Mouse (Mus musculus) spleen, adult 12 weeks (tissue): ENCODE data around the gene Cd6.

ENCODE experiments used
- DNase-seq: peaks from one replicate; pipeline ENCODE4 v3.0.0; 2022; ENCODE audit warnings: low spot score

Gene Cd6

DNA sequence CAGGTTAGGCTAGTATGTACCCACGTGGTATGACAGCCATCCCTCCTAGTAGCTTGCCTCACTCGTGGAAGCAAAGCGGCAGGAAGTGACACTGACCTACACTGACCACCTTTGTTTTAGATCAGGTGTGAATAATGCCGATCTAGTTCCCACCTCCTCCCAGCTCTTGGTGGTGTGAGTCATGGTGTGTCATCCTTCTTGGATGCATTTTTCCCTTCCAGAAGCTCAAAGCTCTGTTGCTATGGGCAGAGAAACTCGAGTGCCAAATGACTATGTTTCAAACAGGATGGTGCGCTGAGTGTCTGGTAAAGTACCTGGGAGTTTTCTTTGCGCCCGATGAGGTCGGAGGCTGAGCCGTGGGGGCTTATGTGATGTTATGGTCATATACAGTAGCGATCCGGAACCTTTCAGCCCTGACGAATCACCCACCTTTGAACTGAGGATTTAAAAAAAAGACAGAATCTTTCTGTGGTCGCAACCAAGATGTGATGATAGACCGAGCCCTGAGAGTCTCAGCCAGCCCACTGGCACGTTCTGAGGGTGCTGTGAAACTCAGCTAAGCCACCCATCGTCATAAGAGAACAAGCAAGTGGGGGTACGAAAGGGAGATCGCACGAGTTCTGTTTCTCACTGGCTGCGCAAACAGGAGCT, 66.4 kb downstream of the Cd6 start:
- no peak for DNase-seq

DNA sequence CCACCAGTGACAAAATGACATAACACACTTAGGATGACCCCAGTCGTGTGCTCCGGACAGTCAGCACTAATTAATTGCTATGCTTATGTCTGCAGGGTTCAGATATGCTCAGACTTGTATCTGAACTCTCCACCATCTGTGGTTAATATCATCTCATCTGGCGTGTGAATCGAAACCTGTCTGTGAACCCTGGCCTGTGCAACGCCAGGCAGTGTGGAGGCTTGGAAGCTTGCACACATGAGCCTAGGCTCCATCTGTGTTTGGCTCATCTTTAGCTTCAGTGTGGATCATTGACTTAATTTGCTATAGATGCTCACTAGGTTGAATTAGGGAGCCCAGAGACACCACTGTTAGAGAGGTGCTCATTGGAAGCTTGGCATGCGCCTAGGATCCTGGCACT, 67.4 kb downstream of the Cd6 start:
- DNase-seq = no peak

DNA sequence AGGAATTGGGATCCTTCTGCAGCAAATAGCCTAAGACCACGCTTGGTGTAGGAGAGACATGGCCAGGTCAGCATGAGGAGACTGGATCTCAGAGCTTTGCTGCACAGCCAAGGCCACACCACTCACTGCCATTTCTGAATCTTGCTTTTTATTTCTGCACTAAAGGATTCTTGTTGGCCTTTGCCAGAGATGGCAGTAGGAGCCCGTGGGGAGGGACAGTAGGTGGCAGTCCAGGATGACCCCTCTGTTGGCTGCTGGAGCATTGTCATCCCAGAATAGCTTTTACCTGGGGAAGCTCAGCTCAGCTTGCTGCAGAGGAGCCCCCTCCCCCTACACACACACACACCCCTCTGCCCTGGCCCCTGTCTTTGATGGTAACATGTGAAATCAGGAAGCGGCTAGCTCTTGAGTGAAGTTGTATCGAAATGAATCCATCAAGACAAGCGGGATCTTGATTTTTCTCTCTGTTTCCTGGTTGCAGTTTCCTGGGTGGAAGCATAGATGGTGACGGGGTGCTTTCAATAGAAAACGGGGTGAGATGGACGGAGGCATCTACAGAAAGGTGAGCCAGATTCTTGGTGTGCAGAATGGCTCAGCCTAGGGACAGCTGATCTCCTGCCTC, 68.0 kb downstream of the Cd6 start:
- no peak for DNase-seq

DNA sequence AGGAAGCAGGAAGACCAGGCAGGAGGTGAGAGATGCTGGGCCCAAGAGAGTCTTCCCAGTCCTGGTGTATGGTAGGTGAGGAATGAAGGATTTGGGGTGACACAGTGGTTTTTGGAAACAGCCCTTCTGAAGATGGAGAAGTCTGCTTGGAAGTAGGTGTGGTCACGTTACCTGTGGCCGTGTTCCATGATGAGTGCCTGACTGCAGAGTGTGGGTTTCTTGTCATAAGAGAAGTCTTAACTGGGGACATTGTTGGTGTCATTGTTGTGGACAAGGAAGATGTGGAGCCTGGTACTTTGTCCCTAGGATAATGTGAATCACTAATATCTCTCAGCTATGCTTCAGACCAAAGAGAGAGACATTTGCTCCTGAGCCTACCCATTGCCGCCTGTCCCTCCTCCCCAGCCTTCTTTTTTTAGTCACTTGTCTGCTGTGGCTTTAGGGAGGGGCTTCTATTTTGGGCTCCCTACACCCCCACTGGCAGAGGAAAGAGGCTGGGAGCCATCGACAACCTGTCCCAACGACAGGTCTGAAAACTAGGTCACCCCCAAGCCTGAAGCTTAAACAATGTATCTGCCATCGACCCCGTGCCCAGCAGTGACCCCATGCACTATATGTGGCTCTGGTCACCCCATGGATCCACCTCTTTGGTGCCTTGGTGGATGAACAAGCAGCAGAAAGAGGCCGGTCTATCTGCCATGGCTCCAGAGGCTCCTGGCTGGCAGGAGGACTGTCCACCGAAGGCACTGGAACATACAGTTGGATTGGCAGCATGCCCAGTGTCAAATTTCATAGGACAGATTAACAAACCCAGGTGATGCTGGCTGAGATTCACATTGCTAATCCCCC, 69.7 kb downstream of the Cd6 start:
- DNase-seq = no peak

DNA sequence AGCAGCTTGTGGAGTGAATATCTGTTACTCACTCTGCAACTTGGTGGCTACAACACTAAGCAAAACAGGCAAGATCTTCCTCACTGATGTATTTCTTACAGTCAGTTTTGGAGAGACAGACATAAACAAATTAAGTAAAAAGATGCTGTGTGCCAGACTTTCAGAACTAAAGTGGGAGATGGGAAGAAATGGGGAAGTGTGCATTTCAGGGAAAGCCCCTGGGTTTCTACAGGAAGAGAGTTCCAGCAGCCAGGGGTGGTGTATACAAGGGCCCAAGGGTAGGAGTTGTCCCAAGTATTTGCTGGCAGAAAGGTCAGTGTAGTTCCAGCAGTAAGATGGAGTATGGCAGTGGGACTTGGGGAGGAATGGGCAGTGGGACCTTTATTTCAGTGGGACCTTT, 70.3 kb downstream of the Cd6 start:
- DNase-seq = no peak

DNA sequence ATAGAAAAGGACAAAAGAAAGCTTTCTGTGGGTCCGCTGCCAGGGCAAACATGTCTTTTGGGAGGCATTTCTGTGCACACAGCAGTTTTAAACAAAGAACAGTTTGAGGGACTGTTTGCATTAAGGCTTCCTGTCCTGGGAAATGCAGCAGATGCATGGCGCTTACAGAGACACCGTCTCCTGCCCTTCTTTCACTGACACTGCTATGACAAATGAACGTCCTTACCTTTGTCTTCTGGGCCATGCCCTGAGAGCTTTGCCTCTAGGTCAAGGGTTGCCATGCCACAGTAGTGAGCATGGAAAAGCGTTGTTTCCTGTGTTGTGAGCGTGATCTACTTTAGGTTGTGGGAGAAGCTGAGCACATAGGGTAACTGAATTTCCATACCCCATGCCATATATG, 71.2 kb downstream of the Cd6 start:
- DNase-seq = no peak

DNA sequence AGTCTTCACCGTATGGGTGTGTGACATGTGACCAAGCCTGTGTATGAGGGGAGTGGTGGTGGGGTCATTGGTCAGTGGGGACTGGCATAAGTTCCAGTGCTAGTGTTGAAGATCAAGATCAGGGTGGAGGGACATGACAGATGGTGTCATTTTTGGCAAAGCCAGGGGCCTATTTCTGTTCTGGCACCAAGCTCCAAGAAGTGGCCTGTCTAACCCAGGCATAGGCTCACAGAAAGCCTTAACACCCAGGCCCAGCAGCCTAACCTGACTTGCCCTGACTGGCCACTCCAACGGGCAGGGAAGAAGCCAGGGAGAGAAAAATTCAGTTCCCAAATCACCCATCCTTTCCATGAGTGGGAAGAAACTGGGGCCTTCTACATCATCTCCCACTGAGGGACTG, 72.3 kb downstream of the Cd6 start:
- DNase-seq = no peak

DNA sequence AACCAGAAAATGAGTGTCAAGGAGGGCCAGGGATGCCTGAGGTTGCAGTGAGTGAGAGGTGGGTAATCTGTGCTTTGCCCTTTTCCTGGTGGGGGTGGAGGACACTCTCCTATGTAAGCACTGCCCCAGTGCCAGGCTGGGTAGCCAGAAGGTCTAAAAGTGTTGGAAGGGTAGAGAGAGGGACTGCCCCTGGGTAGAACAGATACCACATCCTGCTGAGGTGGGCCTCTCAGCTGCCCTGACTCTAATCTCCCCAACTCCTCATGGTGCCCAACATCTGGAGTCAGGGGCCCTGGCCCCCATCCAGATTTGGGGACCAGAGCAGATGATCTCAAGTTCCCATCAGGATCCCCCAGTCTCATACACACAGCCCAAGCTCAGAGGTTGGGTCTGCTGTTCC, 72.7 kb downstream of the Cd6 start:
- DNase-seq = no peak

DNA sequence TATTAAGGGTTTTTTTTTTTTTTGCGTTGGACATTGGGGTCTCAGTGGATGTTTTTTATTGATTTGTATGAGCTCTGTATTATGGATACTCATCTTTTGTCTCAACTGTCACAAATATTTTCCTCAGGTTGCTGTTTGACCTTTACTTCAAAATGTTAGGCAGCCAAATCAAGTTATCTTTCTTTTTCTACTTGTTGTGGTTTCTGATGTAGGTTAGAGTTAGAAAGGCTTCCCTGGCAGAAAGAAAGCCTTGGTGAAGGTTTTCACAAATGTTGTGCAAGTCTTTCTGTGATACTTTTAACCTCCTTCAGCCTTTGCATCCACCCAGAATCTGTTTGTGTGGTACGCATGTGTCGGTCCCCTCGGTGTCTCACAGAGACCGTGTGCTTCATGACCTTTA, 77.2 kb downstream of the Cd6 start:
- DNase-seq = no peak

DNA sequence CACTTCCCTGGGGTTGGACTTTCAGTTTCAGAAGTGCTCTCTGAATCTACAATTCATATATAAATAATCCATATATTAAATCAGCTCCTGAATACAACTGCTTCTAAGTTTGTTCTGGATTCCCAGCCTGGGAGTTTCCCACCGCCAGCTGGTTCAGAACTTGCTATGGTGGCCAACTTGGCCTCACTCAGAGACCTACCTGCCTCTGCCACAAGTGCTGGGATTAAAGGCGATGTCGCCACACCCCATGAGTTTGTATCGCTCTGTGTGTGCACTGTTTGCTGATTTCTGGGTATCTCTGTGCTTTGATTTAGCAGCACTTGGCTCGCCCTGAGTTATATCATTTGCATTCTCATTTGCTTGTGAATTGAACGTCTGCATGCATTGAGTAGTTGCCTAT, 77.8 kb downstream of the Cd6 start:
- DNase-seq = no peak

DNA sequence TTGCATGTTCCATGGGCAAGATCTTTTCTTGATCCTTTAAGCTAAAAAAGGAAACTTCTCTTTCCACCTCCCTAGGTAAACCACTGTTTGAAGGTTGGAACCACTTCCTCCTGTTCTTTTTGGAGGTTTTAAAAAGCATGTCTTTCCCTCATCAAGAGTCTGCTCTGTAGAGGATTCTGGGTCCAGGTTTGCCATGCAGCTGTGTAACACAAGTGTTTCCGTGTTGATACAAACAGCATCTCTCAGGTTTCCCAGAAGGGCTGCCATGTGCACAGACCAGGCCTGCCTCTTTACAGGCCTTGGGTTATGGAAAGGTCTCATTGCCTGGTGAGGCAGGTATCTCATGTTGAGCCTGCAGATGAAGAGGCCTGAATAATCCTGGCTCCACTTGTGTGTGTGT, 78.3 kb downstream of the Cd6 start:
- no peak for DNase-seq

DNA sequence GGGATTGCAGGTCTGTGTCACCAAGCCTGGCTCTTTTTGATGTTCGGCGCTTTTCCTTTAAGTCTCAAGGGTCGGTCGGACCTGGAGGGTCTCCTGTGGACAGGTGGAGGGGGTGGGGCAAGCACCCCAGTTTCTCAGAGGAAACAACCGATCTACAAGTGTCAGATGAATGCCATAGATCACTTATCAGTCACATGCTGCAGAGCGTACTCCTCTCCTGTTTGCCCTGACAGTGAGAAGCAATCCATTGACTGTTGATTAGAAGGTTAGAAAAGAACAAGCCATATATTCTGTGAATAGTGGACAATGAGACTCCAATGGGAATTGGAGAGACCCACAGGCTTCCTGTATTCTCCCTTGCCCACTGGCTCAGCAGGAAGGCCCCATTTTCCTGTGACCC, 79.7 kb downstream of the Cd6 start:
- DNase-seq = no peak

DNA sequence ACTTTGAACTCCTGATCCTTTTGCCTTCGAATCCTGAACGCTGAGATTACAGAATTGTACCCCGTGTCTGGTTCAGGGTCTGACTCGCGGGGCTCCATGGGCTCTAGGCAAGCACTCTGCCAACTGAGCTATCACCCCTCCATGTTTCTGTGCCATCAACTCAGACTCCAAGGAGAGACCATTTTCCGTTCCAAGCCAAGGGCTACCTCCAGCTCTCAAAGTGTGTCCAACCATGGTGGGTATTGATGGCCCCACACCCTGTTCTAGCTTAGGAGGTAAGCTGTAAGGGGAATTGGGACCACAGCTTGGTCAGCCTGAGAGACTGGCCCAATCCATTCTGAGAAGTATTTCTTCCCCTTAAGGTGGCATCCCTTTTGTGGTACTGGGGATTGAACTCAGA, 80.6 kb downstream of the Cd6 start:
- DNase-seq = no peak

DNA sequence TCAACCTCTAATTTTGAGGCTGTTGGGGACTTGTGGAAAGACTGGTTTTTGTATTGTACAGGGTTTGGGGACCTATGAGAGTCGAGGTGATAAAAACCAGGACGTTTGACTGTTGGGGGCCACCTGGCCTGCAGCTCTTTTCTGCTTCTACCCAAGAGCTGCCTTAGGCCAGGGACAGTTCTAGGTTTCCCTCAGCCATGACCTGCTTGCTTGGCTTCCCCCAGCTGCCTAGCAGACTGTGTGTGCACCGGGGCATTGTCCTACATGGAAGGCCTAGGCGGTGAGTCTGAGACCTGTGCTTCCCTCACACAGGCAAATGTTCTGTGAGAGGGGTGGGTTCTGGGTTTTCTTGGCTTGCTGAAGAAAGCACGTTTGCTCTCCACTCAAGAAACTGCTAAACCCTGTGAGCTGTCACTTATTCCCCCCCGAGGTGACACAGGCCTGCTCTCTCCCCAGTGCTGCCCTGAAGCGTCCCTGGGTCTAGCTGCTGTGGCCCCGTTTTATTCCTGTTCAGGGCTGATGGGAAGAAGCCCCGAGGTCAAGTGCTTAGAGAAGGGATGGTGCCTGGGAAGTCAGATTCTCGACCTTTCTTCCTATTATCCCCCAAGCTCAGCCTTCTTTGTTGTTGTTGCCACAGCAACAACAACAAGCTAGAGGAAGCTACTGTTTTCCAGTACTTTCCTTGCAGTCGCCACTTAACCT, 81.3 kb downstream of the Cd6 start:
- DNase-seq = no peak

DNA sequence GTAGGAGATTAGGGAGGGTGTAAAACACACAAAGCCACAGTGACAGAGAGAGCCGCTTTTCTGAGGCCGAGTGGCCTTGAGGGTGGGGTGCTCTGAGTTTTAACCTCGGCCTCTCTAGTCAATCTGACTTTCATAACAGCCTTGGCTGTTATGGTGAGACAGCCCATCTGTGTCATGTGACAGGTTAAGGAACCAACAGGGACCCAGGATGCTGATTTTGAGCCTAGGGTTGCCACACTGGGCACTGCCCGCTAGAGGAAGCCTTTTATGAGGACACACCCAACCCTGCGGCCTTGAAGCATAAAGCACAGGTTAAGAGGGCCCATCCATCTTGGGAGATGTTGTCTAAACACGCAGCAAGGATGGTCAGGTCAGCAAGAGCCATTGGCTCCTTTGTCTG, 82.1 kb downstream of the Cd6 start:
- no peak for DNase-seq

DNA sequence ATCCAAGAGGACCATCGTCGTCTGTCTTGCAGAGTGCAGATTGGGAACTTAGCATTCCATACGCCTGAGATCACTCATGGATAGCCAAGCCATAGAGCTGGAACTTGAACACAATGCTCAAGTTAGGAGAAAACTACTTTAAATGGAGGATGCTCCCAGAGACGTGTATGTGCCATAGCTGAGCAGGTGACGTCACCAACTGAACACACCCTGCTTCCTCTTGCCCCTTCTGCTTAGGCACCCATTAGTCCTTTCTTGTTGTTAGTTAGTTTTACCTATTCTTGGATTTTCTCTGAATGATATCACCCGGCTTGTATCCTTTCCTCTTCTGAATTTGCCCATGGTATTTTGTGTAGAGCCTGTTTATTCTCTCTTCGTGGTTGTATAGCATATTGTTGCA, 82.7 kb downstream of the Cd6 start:
- DNase-seq = no peak

DNA sequence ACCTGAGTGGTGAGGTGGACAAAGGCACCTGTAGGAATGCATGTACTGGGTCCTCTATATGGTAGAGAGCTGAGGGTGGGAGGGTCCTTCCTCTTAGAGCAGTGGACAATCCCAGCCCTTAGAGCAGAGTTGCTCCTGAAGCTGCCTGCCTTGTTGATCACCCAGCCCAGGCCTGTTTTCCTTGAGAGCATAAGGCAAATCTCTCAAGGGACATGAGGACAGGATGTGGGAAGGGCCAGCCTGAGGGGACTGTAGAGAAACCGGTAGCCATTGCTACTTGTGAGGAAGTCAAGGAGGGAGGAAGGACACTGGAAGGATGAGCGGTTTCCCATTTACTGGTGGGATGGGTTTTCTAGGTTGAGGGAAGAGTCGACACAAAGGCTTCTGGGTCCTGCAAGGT, 87.3 kb downstream of the Cd6 start:
- DNase-seq = no peak

DNA sequence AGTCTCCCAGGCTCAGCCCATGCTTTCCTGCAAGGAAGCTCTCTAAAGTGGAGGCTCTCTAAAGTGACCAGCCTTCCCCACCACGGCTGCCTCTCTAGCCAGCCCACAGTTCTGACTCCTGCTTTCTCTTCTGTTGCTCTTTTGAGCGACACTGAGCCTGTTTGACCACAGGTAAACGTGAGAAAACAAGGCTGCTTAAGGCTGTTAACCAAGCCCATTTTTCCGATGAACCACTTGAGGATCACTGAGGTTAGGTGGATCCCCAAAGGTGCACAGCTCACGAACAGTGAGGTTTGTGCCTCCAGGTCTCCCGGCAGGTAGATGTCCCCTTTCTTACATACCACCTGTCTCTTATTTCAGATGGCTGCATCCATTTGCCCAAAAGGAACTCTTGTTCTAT, 87.7 kb downstream of the Cd6 start:
- no peak for DNase-seq

DNA sequence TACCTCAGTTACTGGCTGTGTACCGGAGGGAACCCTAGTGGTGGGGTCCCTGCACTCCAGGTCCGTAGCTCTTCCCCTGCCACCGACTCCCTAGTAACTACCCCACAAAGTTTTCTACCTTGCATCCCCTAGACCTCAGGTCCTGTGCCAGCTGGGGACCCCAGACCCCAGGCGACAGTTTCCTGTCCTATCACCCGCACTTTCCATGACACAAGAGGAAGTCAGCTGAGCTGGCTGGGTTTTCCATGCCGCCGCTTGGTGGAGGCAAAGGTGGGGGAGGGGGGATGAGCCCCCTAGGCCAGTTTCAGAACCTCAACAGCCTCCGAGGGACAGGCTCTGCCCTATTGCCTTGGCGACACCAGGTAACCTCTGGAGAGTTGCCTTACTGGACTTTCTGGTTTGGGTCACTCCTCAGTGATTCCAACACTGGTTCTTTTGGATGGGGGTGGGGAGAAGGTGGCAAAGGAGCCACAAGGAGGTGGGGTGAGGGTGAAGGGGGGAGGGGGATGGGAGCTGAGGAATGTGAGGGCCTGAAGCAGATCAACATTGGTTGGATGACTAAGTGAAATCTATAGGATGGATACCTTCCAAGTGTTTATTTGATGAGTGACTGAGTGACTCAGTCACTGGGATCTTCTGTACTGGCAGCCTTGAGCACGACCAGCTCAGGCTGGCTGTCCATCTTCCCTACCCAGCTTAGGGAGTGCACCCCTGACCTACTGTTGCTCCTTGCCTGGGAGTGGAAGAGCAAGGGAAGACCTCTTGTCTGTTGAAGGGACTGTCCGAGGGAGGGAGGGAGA, 89.0 kb downstream of the Cd6 start:
- peak; percentile 51 for DNase-seq

DNA sequence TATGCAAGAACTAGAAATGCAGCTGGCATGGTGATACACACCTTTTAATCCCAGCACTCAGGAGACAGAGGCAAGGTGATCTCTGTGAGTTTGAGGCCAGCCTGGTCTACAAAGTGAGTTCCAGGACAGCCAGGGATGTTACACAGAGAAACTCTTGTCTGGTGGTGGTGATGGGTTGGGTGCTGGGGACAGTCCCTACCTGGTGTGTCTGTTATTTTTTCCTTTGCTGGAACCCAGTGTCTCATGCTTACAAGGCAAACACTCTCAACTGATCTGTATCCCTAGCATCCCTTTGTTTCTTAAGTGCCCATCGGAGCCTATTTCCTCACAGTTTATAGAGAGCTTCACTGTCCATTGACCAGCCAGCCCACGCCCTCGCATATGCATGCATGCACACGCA, 89.9 kb downstream of the Cd6 start:
- DNase-seq = no peak
